Mouse (Mus musculus): ENCODE results near the gene Nktr.

GRCm38 (mm10) chr9:121776511-121776910 is 57.5 kb downstream of the Nktr start:
- TF ChIP-seq POLR2A (IDR thresholded peaks at IDR 0.05; ENCODE audit: low read depth, low read length): no peak
- TF ChIP-seq CTCF (IDR thresholded peaks at IDR 0.05; ENCODE audit: extremely low read depth, insufficient read depth, insufficient read length, insufficient replicate concordance): no peak
